Mouse (Mus musculus) brain, embryonic 14.5 days (tissue): ENCODE data around the gene Sorcs2.

Source experiments
- CTCF ChIP-seq: fragments of 200-500 bp; IDR thresholded peaks from 2 replicates; pipeline ENCODE4 v1.5.1; 2012; ENCODE audit warnings: inconsistent platforms, mild to moderate bottlenecking, moderate library complexity, borderline replicate concordance; ENCODE audit not compliant: insufficient read depth, insufficient read length; ENCODE audit errors: extremely low read depth
- POLR2A ChIP-seq: fragments of 200-500 bp; IDR thresholded peaks from 2 replicates; pipeline ENCODE4 v1.6.1; 2012; ENCODE audit warnings: mild to moderate bottlenecking, inconsistent platforms, borderline replicate concordance; ENCODE audit not compliant: poor library complexity, insufficient read depth, insufficient read length, severe bottlenecking; ENCODE audit errors: extremely low read depth

DNA sequence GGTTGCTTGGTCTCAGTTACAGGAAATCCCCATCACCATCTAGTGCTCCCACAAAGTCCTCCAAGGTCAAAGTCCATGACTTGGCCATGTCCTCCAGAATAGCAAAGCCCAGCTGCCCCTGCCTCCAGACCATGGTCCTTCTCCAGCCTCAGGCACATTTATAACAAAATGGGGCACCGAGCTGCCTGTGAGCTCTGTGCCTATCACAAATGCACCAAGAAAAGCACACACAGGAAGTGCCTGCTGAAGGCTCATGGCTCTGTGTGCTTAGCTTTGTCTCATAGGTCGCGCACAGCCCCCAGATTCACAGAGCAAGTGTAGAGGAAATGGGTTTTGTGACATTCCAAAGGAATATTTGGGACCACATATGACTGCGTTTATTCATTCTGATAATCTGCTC lies 39.8 kb downstream of the Sorcs2 start:
- TF ChIP-seq POLR2A (no peak), CTCF (no peak)
